Mouse (Mus musculus) mature B cell (primary cell): ENCODE data around the gene Dapk3.
"Not testable (repeated sequence)": the region's sequence is repeated elsewhere in the genome, so short reads cannot be mapped to it uniquely, and the experiment has no call there.

ENCODE experiments used
- in situ Hi-C: fragments of 300-500 bp; cut with MboI; formaldehyde crosslinking; loops from 2 replicates; pipeline ENCODE4 v1.14.3; 2019

The Dapk3 gene

GRCm38 (mm10) chr10:81178927-81179326, 3.9 kb upstream of the Dapk3 start:
- in situ Hi-C loops: no loop called here

- in situ Hi-C loops: no loop called here
Measured at GRCm38 (mm10) chr10:81179451-81180342, 3.1 kb upstream of the Dapk3 start.

GRCm38 (mm10) chr10:81180946-81181345, 1.9 kb upstream of the Dapk3 start:
- in situ Hi-C loops: no loop called here

- in situ Hi-C loops: not testable (repeated sequence)
Measured at GRCm38 (mm10) chr10:81181860-81182259, 945 bp upstream of the Dapk3 start.

GRCm38 (mm10) chr10:81183805-81184204, 1.0 kb downstream of the Dapk3 start, which contains the start of gene 4930442H23Rik:
Gene 4930442H23Rik (minus strand): TSS chr10:81183849.
- in situ Hi-C loops: no loop called here

GRCm38 (mm10) chr10:81184765-81185164, 2.0 kb downstream of the Dapk3 start:
- in situ Hi-C loops: no loop called here

- in situ Hi-C loops: no loop called here
Measured at GRCm38 (mm10) chr10:81187161-81187560, 4.4 kb downstream of the Dapk3 start.

GRCm38 (mm10) chr10:81189821-81190220, 7.0 kb downstream of the Dapk3 start:
- in situ Hi-C loops: no loop called here

- in situ Hi-C loops: no loop called here
Measured at GRCm38 (mm10) chr10:81190236-81190911, 7.6 kb downstream of the Dapk3 start.

GRCm38 (mm10) chr10:81190912-81191321, 8.1 kb downstream of the Dapk3 start:
- in situ Hi-C loops: no loop called here

GRCm38 (mm10) chr10:81191342-81191982, 8.7 kb downstream of the Dapk3 start:
- in situ Hi-C loops: no loop called here

- in situ Hi-C loops: no loop called here
Measured at GRCm38 (mm10) chr10:81192270-81192967, 9.6 kb downstream of the Dapk3 start.

GRCm38 (mm10) chr10:81192968-81193501, 10.2 kb downstream of the Dapk3 start:
- in situ Hi-C loops: no loop called here

- in situ Hi-C loops: no loop called here
Measured at GRCm38 (mm10) chr10:81193991-81194774, 11.4 kb downstream of the Dapk3 start.

- in situ Hi-C loops: no loop called here
Measured at GRCm38 (mm10) chr10:81195300-81195699, 12.5 kb downstream of the Dapk3 start.

GRCm38 (mm10) chr10:81196470-81197065, 13.8 kb downstream of the Dapk3 start:
- in situ Hi-C loops: no loop called here

- in situ Hi-C loops: no loop called here
Measured at GRCm38 (mm10) chr10:81197305-81197704, 14.5 kb downstream of the Dapk3 start.

GRCm38 (mm10) chr10:81198230-81198629, 15.4 kb downstream of the Dapk3 start:
- in situ Hi-C loops: no loop called here

- in situ Hi-C loops: no loop called here
Measured at GRCm38 (mm10) chr10:81198990-81199389, 16.2 kb downstream of the Dapk3 start.

- in situ Hi-C loops: no loop called here
Measured at GRCm38 (mm10) chr10:81200141-81200540, 17.3 kb downstream of the Dapk3 start.
